Mouse (Mus musculus) bone marrow macrophage, adult 2 months (primary cell): ENCODE data around the gene Pparg.

Experiments used
- CTCF ChIP-seq: IDR thresholded peaks from 2 replicates; pipeline ENCODE4 v1.5.1; 2012; ENCODE audit warnings: low read depth, mild to moderate bottlenecking, low read length, moderate library complexity
- POLR2A ChIP-seq: IDR thresholded peaks from 2 replicates; pipeline ENCODE4 v1.6.1; 2012; ENCODE audit warnings: mild to moderate bottlenecking, low read depth, low read length, borderline replicate concordance

DNA sequence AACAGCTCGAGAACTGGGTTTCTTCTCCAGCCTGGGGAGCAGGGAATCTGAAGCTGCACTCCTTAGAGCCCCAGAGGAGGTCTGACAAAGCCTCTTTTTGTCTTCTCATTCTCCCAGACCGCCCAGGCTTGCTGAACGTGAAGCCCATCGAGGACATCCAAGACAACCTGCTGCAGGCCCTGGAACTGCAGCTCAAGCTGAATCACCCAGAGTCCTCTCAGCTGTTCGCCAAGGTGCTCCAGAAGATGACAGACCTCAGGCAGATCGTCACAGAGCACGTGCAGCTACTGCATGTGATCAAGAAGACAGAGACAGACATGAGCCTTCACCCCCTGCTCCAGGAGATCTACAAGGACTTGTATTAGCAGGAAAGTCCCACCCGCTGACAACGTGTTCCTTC is 129.1 kb downstream of the Pparg start:
- TF ChIP-seq POLR2A: no peak
- no peak for TF ChIP-seq CTCF
